Mouse (Mus musculus) adrenal gland (tissue): ENCODE data around the gene Stat6.
"Not testable (repeated sequence)": the region's sequence is repeated elsewhere in the genome, so short reads cannot be mapped to it uniquely, and the experiment has no call there.

ENCODE experiments used
- intact Hi-C: fragments of 180-260 bp; cut with DNase I; formaldehyde crosslinking; loops from one replicate; pipeline ENCODE4 v1.15.1; 2025

The Stat6 gene

GRCm38 (mm10) chr10:127641861-127642771 is 670 bp upstream of the Stat6 start:
- intact Hi-C loops: loop anchor here (5.0 kb wide), 1 partner anchor 35 kb away; no protein-coding TSS in a partner anchor

GRCm38 (mm10) chr10:127643553-127644238 is 910 bp downstream of the Stat6 start:
- intact Hi-C loops: loop anchor here (5.0 kb wide), 1 partner anchor 34 kb away; no protein-coding TSS in a partner anchor

GRCm38 (mm10) chr10:127645791-127646190 is 3.0 kb downstream of the Stat6 start:
- intact Hi-C loops: no loop called here

GRCm38 (mm10) chr10:127652906-127653638 is 10.3 kb downstream of the Stat6 start:
- intact Hi-C loops: no loop called here

- intact Hi-C loops: no loop called here
Observed at GRCm38 (mm10) chr10:127654970-127655579, 12.3 kb downstream of the Stat6 start.

- intact Hi-C loops: not testable (repeated sequence)
Observed at GRCm38 (mm10) chr10:127657617-127658016, 14.8 kb downstream of the Stat6 start.

GRCm38 (mm10) chr10:127658076-127658475 is 15.3 kb downstream of the Stat6 start:
- intact Hi-C loops: no loop called here

- intact Hi-C loops: no loop called here
Observed at GRCm38 (mm10) chr10:127659551-127659950, 16.8 kb downstream of the Stat6 start.

- intact Hi-C loops: no loop called here
Observed at GRCm38 (mm10) chr10:127661291-127661914, 18.6 kb downstream of the Stat6 start.

- intact Hi-C loops: no loop called here
Observed at GRCm38 (mm10) chr10:127661915-127662663, 19.3 kb downstream of the Stat6 start.

- intact Hi-C loops: no loop called here
Observed at GRCm38 (mm10) chr10:127662666-127663253, 20.0 kb downstream of the Stat6 start.

- intact Hi-C loops: no loop called here
Observed at GRCm38 (mm10) chr10:127663590-127663989, 20.8 kb downstream of the Stat6 start.

- intact Hi-C loops: no loop called here
Observed at GRCm38 (mm10) chr10:127664166-127664565, 21.4 kb downstream of the Stat6 start.

GRCm38 (mm10) chr10:127664891-127665290 is 22.1 kb downstream of the Stat6 start:
- intact Hi-C loops: no loop called here

GRCm38 (mm10) chr10:127665366-127666181 is 22.8 kb downstream of the Stat6 start:
- intact Hi-C loops: no loop called here

- intact Hi-C loops: no loop called here
Observed at GRCm38 (mm10) chr10:127666501-127667268, 23.9 kb downstream of the Stat6 start, which contains the start of gene Nemp1. Gene Nemp1 (plus strand): TSS chr10:127666901.

- intact Hi-C loops: no loop called here
Observed at GRCm38 (mm10) chr10:127667269-127668092, 24.7 kb downstream of the Stat6 start.
